Mouse (Mus musculus) C2C12 (cell line): Measurements from ENCODE around the gene Gnb3. TPM values are rescaled to one million over a fixed set of nuclear protein-coding genes. Genes with fewer than 3 reads are reported as not detected.
"Not testable (repeated sequence)": the region's sequence is repeated elsewhere in the genome, so short reads cannot be mapped to it uniquely, and the experiment has no call there.

Experiments
- H3K27me3 ChIP-seq: one replicate; pipeline ENCODE4 v1.6.1; 2011; ENCODE audit not compliant: control insufficient read depth, insufficient read depth, insufficient read length
- H3K36me3 ChIP-seq: one replicate; pipeline ENCODE4 v1.6.1; 2011; ENCODE audit not compliant: control insufficient read depth, insufficient read depth
- H3K4me3 ChIP-seq: one replicate; pipeline ENCODE4 v1.5.1; 2011; ENCODE audit warnings: mild to moderate bottlenecking, control low read depth; ENCODE audit not compliant: poor library complexity, insufficient read depth, severe bottlenecking
- H3K79me2 ChIP-seq: one replicate; pipeline ENCODE4 v1.6.1; 2011; ENCODE audit not compliant: control insufficient read depth, insufficient read depth
- H3K79me3 ChIP-seq: one replicate; pipeline ENCODE4 v1.6.1; 2011; ENCODE audit warnings: low read depth, control low read depth
- H3ac ChIP-seq: one replicate; pipeline ENCODE3; 2011; ENCODE audit warnings: low read depth; ENCODE audit not compliant: control insufficient read depth, insufficient read length
- CEBPB ChIP-seq: IDR thresholded peaks from one replicate; pipeline ENCODE4 v1.6.1; 2011; ENCODE audit warnings: low read depth, mild to moderate bottlenecking, control low read depth, moderate library complexity
- CTCF ChIP-seq: IDR thresholded peaks from one replicate; pipeline ENCODE4 v1.5.1; 2011; ENCODE audit not compliant: control insufficient read depth, insufficient read depth, insufficient read length
- FOSL1 ChIP-seq: IDR thresholded peaks from one replicate; pipeline ENCODE4 v1.8.0; 2011; ENCODE audit warnings: mild to moderate bottlenecking, low read length; ENCODE audit not compliant: poor library complexity, insufficient read depth, severe bottlenecking
- MAX ChIP-seq: IDR thresholded peaks from one replicate; pipeline ENCODE4 v1.6.1; 2011; ENCODE audit warnings: mild to moderate bottlenecking, control low read depth
- MYOD1 ChIP-seq: IDR thresholded peaks from one replicate; pipeline ENCODE4 v1.6.1; 2011; ENCODE audit warnings: low read depth; ENCODE audit not compliant: control insufficient read depth, insufficient read length
- MYOG ChIP-seq: IDR thresholded peaks from one replicate; pipeline ENCODE4 v1.6.1; 2011; ENCODE audit not compliant: control insufficient read depth, insufficient read length; ENCODE audit errors: extremely low read depth
- USF1 ChIP-seq: IDR thresholded peaks from one replicate; pipeline ENCODE4 v1.6.1; 2011; ENCODE audit warnings: low read depth, mild to moderate bottlenecking, control low read depth, moderate library complexity
- polyA plus RNA-seq: library from polyadenylated mRNA; unstranded; fragments of >200 nt; fragmentation: generic; extraction: Trizol; gene quantifications from one replicate; pipeline ENCODE4 v1.2.1, GENCODE M21; 2012; ENCODE audit warnings: missing spikeins

The Gnb3 gene
- polyA plus RNA-seq, 1 experiment: not detected

- peak overlapping the region; percentile 94 for H3K4me3 ChIP-seq
- peaks cover 31% of the 10 kb centered on the region for H3K79me3 ChIP-seq
- peaks cover 38% of the 10 kb centered on the region for H3K79me2 ChIP-seq
- no peak for TF ChIP-seq FOSL1
- no peak for TF ChIP-seq CTCF
- TF ChIP-seq USF1: no peak
- no peak for TF ChIP-seq MYOD1
- TF ChIP-seq CEBPB: no peak
- no peak for TF ChIP-seq MYOG
- TF ChIP-seq MAX: no peak
- no peak overlapping the region for H3ac ChIP-seq
- H3K27me3 ChIP-seq: no peaks in the 10 kb centered on the region
- H3K36me3 ChIP-seq: peaks cover 48% of the 10 kb centered on the region
These were observed 28.1 kb downstream of the Gnb3 start for GRCm38 (mm10) chr6:124811701-124812560.

- TF ChIP-seq FOSL1: no peak
- no peak for TF ChIP-seq MYOD1
- TF ChIP-seq MAX: no peak
- TF ChIP-seq MYOG: no peak
- TF ChIP-seq CTCF: no peak
- TF ChIP-seq USF1: no peak
- no peak for TF ChIP-seq CEBPB
- Histone ChIP-seq H3ac (no peak overlapping the region), H3K4me3 (no peak overlapping the region), H3K79me2 (peaks cover 38% of the 10 kb centered on the region), H3K79me3 (peaks cover 31% of the 10 kb centered on the region), H3K27me3 (no peaks in the 10 kb centered on the region), H3K36me3 (peaks cover 46% of the 10 kb centered on the region)
These were observed 28.7 kb downstream of the Gnb3 start for GRCm38 (mm10) chr6:124811403-124811665.

- Histone ChIP-seq H3K79me2 (peaks cover 38% of the 10 kb centered on the region), H3K79me3 (peaks cover 31% of the 10 kb centered on the region), H3K36me3 (peaks cover 42% of the 10 kb centered on the region)
- not testable (repeated sequence) for H3K27me3 ChIP-seq, H3K4me3 ChIP-seq, H3ac ChIP-seq
These were observed 29.3 kb downstream of the Gnb3 start for GRCm38 (mm10) chr6:124810566-124811402.

GRCm38 (mm10) chr6:124809775-124810538, 30.1 kb downstream of the Gnb3 start:
- peak overlapping the region; percentile 49 for H3K4me3 ChIP-seq
- no peaks in the 10 kb centered on the region for H3K27me3 ChIP-seq
- peaks cover 34% of the 10 kb centered on the region for H3K36me3 ChIP-seq
- peak overlapping the region; percentile 38 for H3ac ChIP-seq
- H3K79me2 ChIP-seq: peaks cover 38% of the 10 kb centered on the region
- TF ChIP-seq CEBPB: no peak
- no peak for TF ChIP-seq MYOD1
- TF ChIP-seq MAX: no peak
- TF ChIP-seq FOSL1: no peak
- TF ChIP-seq CTCF: no peak
- TF ChIP-seq USF1: no peak
- no peak for TF ChIP-seq MYOG
- peaks cover 31% of the 10 kb centered on the region for H3K79me3 ChIP-seq

GRCm38 (mm10) chr6:124809052-124809774, 30.9 kb downstream of the Gnb3 start:
- H3K27me3 ChIP-seq: no peaks in the 10 kb centered on the region
- TF ChIP-seq CEBPB: no peak
- TF ChIP-seq FOSL1: no peak
- peak; percentile 95 for TF ChIP-seq CTCF
- peak; percentile 35 for TF ChIP-seq MAX
- H3K4me3 ChIP-seq: peak overlapping the region; percentile 49

More at GRCm38 (mm10) chr6:124809052-124809774, 30.9 kb downstream of the Gnb3 start:
- Histone ChIP-seq H3ac (peak overlapping the region; percentile 66), H3K79me2 (peaks cover 38% of the 10 kb centered on the region), H3K79me3 (peaks cover 31% of the 10 kb centered on the region), H3K36me3 (peaks cover 32% of the 10 kb centered on the region)
